Mouse (Mus musculus): ENCODE measurements at regions not wholly inside any gene's neighbourhood (a gene's known extent, or its start where the extent isn't known, plus 50 kb on each side); places are given as distances from the start of the nearest gene placed in this dataset.
A peak's percentile ranks its signal among the peaks of the same experiment; 100 is the strongest.

DNA sequence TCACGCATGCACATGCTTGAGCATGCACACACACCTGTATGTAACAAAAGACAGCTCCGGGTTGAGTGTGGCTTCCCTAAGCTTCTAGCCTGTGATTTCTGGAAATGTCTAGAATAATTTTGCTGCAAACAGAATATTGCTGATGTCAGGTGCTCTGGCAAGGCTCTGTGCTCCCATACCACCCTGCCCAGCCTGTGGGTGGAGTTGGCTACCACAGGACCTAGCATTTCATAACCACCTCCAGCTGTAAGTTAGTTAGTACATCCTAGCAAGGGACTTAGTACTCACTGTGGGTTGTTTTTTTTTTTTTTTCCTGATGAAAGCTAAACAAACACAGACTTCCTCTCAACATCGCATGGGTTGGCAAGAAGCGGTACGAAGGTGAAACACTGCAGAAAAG is 150.5 kb downstream of the Bcl2l11 start:
- H3K27ac ChIP-seq (ENCODE audit: low read length), result no peak overlapping the region
- no peaks in the 10 kb centered on the region for H3K27me3 ChIP-seq (ENCODE audit: control insufficient read depth, insufficient read depth, low read length)
- no peak for ATAC-seq (ENCODE audit: insufficient number of reproducible peaks, insufficient read depth, low FRiP score, low read depth)
- 83% methylated on average over 5 of the region's 5 CpGs for WGBS
- peaks cover 9% of the 10 kb centered on the region; the same call in 1 of the 2 replicates for H3K4me1 ChIP-seq (ENCODE audit: control insufficient read depth, insufficient read depth, low read length)
- H3K36me3 ChIP-seq (ENCODE audit: control insufficient read depth, insufficient read depth, low read length), result no peaks in the 10 kb centered on the region
- no peak overlapping the region for H3K9ac ChIP-seq (replicated peaks; ENCODE audit: low read depth, low read length)
- H3K9me3 ChIP-seq (ENCODE audit: control insufficient read depth, low read depth, low read length), result no peaks in the 10 kb centered on the region
- H3K4me2 ChIP-seq (replicated peaks; ENCODE audit: low read depth, low read length), result no peak overlapping the region
- H3K4me3 ChIP-seq (ENCODE audit: low read depth, low read length), result no peak overlapping the region

DNA sequence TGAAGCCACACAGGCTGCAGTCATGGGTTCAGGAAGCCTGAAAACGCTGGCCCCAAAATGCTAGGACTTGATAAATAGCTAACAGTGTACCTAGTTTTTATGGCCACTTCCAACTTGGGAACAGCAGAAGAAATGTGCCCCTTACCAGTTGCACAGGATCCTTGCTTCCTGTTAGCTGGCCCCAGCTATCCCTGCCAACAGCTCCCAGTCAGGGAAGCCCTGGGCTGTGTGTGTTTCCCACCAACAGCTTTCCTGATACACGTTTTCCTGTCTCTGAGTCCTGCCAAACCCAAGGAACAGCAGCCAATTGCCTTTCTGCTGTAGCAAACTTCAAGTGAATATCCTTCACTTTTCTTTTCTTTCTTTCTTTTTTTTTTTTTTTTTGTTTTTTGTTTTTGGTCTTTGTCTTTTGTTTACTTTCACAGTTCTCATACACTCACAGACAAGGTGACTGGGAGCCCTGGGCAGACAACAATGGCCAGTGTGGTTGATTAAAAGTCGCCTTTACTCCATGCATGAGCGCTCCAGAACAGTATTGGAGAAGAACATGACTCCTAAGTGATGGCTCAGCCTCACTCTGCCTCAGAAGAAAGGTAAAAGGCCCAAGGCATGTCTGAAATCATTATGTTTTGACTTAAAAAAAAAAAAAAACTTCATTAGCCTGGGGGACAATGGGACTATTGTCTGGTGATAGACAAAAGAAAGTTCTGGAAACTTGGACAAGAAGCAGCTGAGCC is 151.7 kb downstream of the Bcl2l11 start:
- Histone ChIP-seq H3K9ac (replicated peaks; ENCODE audit: low read depth, low read length) (no peak overlapping the region), H3K4me2 (replicated peaks; ENCODE audit: low read depth, low read length) (no peak overlapping the region), H3K36me3 (ENCODE audit: control insufficient read depth, insufficient read depth, low read length) (no peaks in the 10 kb centered on the region), H3K27me3 (ENCODE audit: control insufficient read depth, insufficient read depth, low read length) (no peaks in the 10 kb centered on the region), H3K4me1 (ENCODE audit: control insufficient read depth, insufficient read depth, low read length) (peaks cover 9% of the 10 kb centered on the region; the same call in 1 of the 2 replicates), H3K4me3 (ENCODE audit: low read depth, low read length) (no peak overlapping the region), H3K9me3 (ENCODE audit: control insufficient read depth, low read depth, low read length) (no peaks in the 10 kb centered on the region), H3K27ac (ENCODE audit: low read length) (no peak overlapping the region)
- WGBS, result 60% methylated on average over 4 of the region's 4 CpGs
- no peak for ATAC-seq (ENCODE audit: insufficient number of reproducible peaks, insufficient read depth, low FRiP score, low read depth)

DNA sequence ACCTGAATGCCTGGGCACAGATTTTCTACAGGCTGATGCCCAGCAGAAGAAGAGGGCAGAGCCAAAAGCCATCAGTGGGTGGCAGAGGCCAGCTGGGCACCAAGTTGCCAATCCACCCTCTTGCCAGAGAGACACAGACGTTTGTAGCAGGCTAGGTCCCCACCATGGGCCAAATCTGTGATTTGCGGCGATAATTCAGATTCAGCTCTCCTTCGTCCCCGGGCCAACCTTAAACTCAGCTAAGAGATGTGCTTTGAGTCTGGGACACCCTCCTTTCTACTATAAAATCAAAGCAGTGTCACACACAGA is 152.2 kb downstream of the Bcl2l11 start:
- Histone ChIP-seq H3K36me3 (ENCODE audit: control insufficient read depth, insufficient read depth, low read length) (no peaks in the 10 kb centered on the region), H3K4me2 (replicated peaks; ENCODE audit: low read depth, low read length) (no peak overlapping the region), H3K4me3 (ENCODE audit: low read depth, low read length) (no peak overlapping the region), H3K9me3 (ENCODE audit: control insufficient read depth, low read depth, low read length) (no peaks in the 10 kb centered on the region), H3K9ac (replicated peaks; ENCODE audit: low read depth, low read length) (no peak overlapping the region), H3K27ac (ENCODE audit: low read length) (no peak overlapping the region), H3K4me1 (ENCODE audit: control insufficient read depth, insufficient read depth, low read length) (peaks cover 9% of the 10 kb centered on the region; the same call in 1 of the 2 replicates), H3K27me3 (ENCODE audit: control insufficient read depth, insufficient read depth, low read length) (no peaks in the 10 kb centered on the region)
- WGBS, result 77% methylated on average over 5 of the region's 5 CpGs
- ATAC-seq (ENCODE audit: insufficient number of reproducible peaks, insufficient read depth, low FRiP score, low read depth), result no peak

DNA sequence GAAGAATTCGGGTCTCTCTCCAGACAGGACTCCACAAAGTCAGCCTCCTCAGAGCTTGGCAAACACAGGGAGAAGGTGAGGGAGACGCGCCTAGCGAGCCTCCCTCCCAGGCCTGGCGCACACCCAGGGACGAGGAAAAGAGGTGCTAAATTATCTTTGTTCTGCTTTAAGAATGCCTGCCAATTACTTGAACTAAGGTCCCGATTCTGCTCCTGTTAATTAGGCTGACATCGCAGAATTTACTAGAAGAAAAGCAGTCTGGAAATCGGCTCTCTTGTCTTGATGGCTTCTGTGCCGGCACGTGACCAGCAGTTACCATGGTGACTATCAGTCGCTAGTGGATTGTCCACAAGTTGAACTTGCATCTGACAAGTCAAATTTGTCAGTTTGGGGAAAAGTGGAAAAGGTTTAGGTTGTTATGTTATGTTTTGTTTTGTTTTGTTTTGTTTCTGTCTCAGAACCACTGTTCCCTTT is 152.8 kb downstream of the Bcl2l11 start:
- Histone ChIP-seq H3K27me3 (ENCODE audit: control insufficient read depth, insufficient read depth, low read length) (no peaks in the 10 kb centered on the region), H3K9me3 (ENCODE audit: control insufficient read depth, low read depth, low read length) (no peaks in the 10 kb centered on the region), H3K4me1 (ENCODE audit: control insufficient read depth, insufficient read depth, low read length) (peaks cover 9% of the 10 kb centered on the region; the same call in 1 of the 2 replicates), H3K27ac (ENCODE audit: low read length) (no peak overlapping the region), H3K4me3 (ENCODE audit: low read depth, low read length) (no peak overlapping the region), H3K36me3 (ENCODE audit: control insufficient read depth, insufficient read depth, low read length) (no peaks in the 10 kb centered on the region), H3K9ac (replicated peaks; ENCODE audit: low read depth, low read length) (no peak overlapping the region), H3K4me2 (replicated peaks; ENCODE audit: low read depth, low read length) (no peak overlapping the region)
- ATAC-seq (ENCODE audit: insufficient number of reproducible peaks, insufficient read depth, low FRiP score, low read depth), result no peak
- 30% methylated on average over 12 of the region's 12 CpGs for WGBS

DNA sequence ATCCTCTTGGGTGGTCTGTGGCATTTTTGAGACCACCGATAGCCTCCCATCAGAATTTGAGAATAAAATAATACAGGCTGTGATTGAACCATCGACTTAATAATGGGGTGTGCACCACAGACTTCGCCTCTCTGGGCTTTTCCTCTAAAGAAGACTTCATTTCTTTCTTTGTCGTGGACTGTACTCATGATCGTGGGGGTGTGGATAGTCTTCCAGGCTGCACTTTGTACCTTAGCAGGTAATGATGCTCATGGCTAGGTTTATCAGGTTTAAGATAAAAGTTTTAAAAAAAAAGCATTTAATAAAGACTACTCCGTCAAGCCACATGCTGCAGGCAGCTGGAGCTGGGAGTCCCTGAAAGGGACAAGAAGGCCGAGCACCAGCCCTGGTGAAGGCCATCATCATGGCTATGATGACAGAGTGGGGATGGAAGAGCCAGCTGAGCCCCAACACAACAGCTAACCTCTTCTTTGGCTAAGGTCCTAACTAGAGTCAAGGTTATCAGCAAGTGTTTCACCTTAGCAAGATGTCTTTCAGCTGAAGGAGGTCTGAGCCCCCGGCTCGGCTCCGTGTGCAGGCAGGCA is 153.4 kb downstream of the Bcl2l11 start:
- no peak for ATAC-seq (ENCODE audit: insufficient number of reproducible peaks, insufficient read depth, low FRiP score, low read depth)
- Histone ChIP-seq H3K4me3 (ENCODE audit: low read depth, low read length) (no peak overlapping the region), H3K9ac (replicated peaks; ENCODE audit: low read depth, low read length) (no peak overlapping the region), H3K27me3 (ENCODE audit: control insufficient read depth, insufficient read depth, low read length) (no peaks in the 10 kb centered on the region), H3K27ac (ENCODE audit: low read length) (no peak overlapping the region), H3K4me2 (replicated peaks; ENCODE audit: low read depth, low read length) (no peak overlapping the region), H3K9me3 (ENCODE audit: control insufficient read depth, low read depth, low read length) (no peaks in the 10 kb centered on the region), H3K36me3 (ENCODE audit: control insufficient read depth, insufficient read depth, low read length) (no peaks in the 10 kb centered on the region), H3K4me1 (ENCODE audit: control insufficient read depth, insufficient read depth, low read length) (peaks cover 9% of the 10 kb centered on the region; the same call in 1 of the 2 replicates)
- WGBS, result 68% methylated on average over 10 of the region's 10 CpGs

DNA sequence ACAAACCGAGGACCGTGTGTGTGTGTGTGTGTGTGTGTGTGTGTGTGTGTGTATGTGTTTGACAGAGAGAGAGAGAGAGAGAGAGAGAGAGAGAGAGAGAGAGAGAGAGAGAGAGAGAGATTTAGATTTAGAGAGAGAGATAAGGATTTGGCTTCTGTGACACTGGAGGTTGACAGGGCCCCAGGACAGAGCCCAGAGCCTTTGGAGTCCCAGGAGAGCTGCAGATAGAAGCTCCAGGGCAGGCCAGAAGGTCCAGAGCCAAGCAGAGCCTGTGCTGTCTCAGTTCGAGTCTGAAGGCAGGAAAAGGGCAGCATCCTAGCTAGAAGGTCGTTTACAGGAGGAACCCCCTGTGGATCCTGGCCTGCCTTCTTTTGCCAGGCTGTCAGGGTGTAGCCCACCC is 156.8 kb downstream of the Bcl2l11 start:
- Histone ChIP-seq H3K27ac (ENCODE audit: low read length) (no peak overlapping the region), H3K27me3 (ENCODE audit: control insufficient read depth, insufficient read depth, low read length) (no peaks in the 10 kb centered on the region), H3K4me2 (replicated peaks; ENCODE audit: low read depth, low read length) (no peak overlapping the region), H3K9me3 (ENCODE audit: control insufficient read depth, low read depth, low read length) (no peaks in the 10 kb centered on the region), H3K36me3 (ENCODE audit: control insufficient read depth, insufficient read depth, low read length) (no peaks in the 10 kb centered on the region), H3K9ac (replicated peaks; ENCODE audit: low read depth, low read length) (no peak overlapping the region), H3K4me3 (ENCODE audit: low read depth, low read length) (no peak overlapping the region), H3K4me1 (ENCODE audit: control insufficient read depth, insufficient read depth, low read length) (peaks cover 14% of the 10 kb centered on the region; the same call in 1 of the 2 replicates)
- WGBS, result 21% methylated on average over 4 of the region's 4 CpGs
- no peak for ATAC-seq (ENCODE audit: insufficient number of reproducible peaks, insufficient read depth, low FRiP score, low read depth)

DNA sequence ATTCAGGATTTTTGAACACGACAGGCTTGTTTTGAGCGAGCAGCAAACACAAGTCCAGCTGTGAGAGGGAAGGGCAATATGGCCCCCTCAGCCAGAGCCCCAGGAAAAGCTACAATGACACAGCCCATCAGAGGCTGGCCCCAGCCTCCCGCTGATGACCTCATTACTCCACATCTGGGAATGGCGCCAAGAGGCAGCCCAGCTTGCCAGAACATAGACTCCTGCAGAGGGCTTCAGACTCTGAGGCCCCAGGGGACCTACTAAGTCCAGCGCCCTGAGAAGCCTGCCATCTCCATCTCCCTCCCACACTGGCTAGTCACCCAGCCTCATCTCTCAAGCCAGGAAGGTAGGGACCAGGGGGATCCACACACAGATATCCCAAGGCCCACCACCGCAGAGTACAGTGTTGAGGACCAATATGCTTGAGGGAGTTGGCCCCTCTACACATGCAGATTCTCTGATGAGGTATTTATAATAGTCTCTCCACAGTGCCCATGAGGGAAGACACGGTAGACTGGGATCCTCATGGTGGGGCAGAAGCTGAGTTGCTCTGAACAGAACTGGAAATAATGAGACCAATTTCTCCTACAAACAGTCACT is 159.1 kb downstream of the Bcl2l11 start:
- H3K4me3 ChIP-seq (ENCODE audit: low read depth, low read length), result no peak overlapping the region
- H3K9ac ChIP-seq (replicated peaks; ENCODE audit: low read depth, low read length), result no peak overlapping the region
- no peaks in the 10 kb centered on the region for H3K36me3 ChIP-seq (ENCODE audit: control insufficient read depth, insufficient read depth, low read length)
- H3K4me2 ChIP-seq (replicated peaks; ENCODE audit: low read depth, low read length), result no peak overlapping the region
- no peaks in the 10 kb centered on the region for H3K9me3 ChIP-seq (ENCODE audit: control insufficient read depth, low read depth, low read length)
- H3K4me1 ChIP-seq (ENCODE audit: control insufficient read depth, insufficient read depth, low read length), result peaks cover 5% of the 10 kb centered on the region; the same call in 1 of the 2 replicates
- 56% methylated on average over 7 of the region's 7 CpGs for WGBS
- H3K27ac ChIP-seq (ENCODE audit: low read length), result 0 out of 2 replicates have a peak overlapping the region, but pooled peaks have one; percentile 33
- ATAC-seq (ENCODE audit: insufficient number of reproducible peaks, insufficient read depth, low FRiP score, low read depth), result peak; percentile 77; the same call in 1 of the 2 replicates
- no peaks in the 10 kb centered on the region for H3K27me3 ChIP-seq (ENCODE audit: control insufficient read depth, insufficient read depth, low read length)

DNA sequence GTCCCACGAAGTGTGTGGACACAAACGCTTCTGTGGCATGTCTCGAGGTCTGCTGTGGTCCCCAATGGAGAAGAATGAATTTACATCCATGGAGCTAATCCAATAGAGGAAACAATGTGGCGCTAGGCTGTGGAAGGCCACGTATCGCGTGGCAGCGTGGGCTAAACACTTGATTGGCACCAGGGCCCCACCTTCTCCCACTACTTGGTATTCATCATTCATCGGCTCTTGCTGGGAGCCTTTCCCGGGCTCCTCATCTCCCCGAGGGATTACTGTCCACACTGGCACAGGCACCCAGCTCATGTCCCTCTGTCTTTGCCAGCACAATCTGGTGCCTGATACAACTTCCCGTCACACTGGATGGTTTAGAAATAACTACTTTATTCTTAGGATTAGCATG is 159.6 kb downstream of the Bcl2l11 start:
- ATAC-seq (ENCODE audit: insufficient number of reproducible peaks, insufficient read depth, low FRiP score, low read depth), result no peak
- H3K27me3 ChIP-seq (ENCODE audit: control insufficient read depth, insufficient read depth, low read length), result no peaks in the 10 kb centered on the region
- H3K9me3 ChIP-seq (ENCODE audit: control insufficient read depth, low read depth, low read length), result no peaks in the 10 kb centered on the region
- H3K36me3 ChIP-seq (ENCODE audit: control insufficient read depth, insufficient read depth, low read length), result no peaks in the 10 kb centered on the region
- H3K4me2 ChIP-seq (replicated peaks; ENCODE audit: low read depth, low read length), result no peak overlapping the region
- H3K9ac ChIP-seq (replicated peaks; ENCODE audit: low read depth, low read length), result no peak overlapping the region
- WGBS, result 91% methylated on average over 12 of the region's 12 CpGs
- peaks cover 5% of the 10 kb centered on the region; the same call in 1 of the 2 replicates for H3K4me1 ChIP-seq (ENCODE audit: control insufficient read depth, insufficient read depth, low read length)
- H3K27ac ChIP-seq (ENCODE audit: low read length), result no peak overlapping the region
- no peak overlapping the region for H3K4me3 ChIP-seq (ENCODE audit: low read depth, low read length)

All from stomach, embryonic 14.5 days (tissue).